ENCODE assay signal across 8 mouse cellular contexts in genomic region chr14:40791606-40792005, GRCm38 (mm10).
DNase-seq lines count a peak whose midpoint lies in the region; ATAC-seq lines count a peak whose summit lies in the region.

No protein-coding gene starts in this region.

- no peak overlapping the region for H3K9ac ChIP-seq in embryonic facial prominence, embryonic 12.5 days
- no peak overlapping the region for H3K9ac ChIP-seq in hindbrain, embryonic 15.5 days
- H3K9ac ChIP-seq in midbrain, embryonic 16.5 days (ENCODE audit: low read depth, low read length), result no peak overlapping the region

- no peaks in the 10 kb centered on the region for H3K27me3 ChIP-seq in embryonic facial prominence, embryonic 12.5 days
- H3K27me3 ChIP-seq in hindbrain, embryonic 15.5 days, result no peaks in the 10 kb centered on the region
- no peaks in the 10 kb centered on the region for H3K27me3 ChIP-seq in midbrain, embryonic 16.5 days (ENCODE audit: control insufficient read depth, insufficient read depth, low read depth, low read length)

- peak; percentile 60; the same call in 1 of the 2 replicates for ATAC-seq in embryonic facial prominence, embryonic 12.5 days (ENCODE audit: insufficient number of reproducible peaks, insufficient read depth, low FRiP score, low TSS enrichment)
- peak; percentile 65 for ATAC-seq in hindbrain, embryonic 15.5 days (ENCODE audit: low FRiP score, low read depth)
- ATAC-seq in midbrain, embryonic 16.5 days, result 0 out of 2 replicates have a peak, but pooled peaks have one; percentile 48
- no peak for ATAC-seq in erythroid progenitor cell, adult 5-6 weeks (replicated peaks; ENCODE audit: low FRiP score, poor library complexity, severe bottlenecking)

- H3K4me2 ChIP-seq in embryonic facial prominence, embryonic 12.5 days (replicated peaks), result no peak overlapping the region
- H3K4me2 ChIP-seq in hindbrain, embryonic 15.5 days, result no peak overlapping the region
- H3K4me2 ChIP-seq in midbrain, embryonic 16.5 days (ENCODE audit: low read length), result no peak overlapping the region

- H3K4me1 ChIP-seq in embryonic facial prominence, embryonic 12.5 days, result no peaks in the 10 kb centered on the region
- no peaks in the 10 kb centered on the region for H3K4me1 ChIP-seq in hindbrain, embryonic 15.5 days (replicated peaks)
- H3K4me1 ChIP-seq in midbrain, embryonic 16.5 days (ENCODE audit: control insufficient read depth, insufficient read depth, low read length), result no peaks in the 10 kb centered on the region

- WGBS in embryonic facial prominence, embryonic 12.5 days, result 54% methylated on average over 1 of the region's 1 CpGs
- 53% methylated on average over 1 of the region's 1 CpGs for WGBS in hindbrain, embryonic 15.5 days
- WGBS in midbrain, embryonic 16.5 days, result 65% methylated on average over 1 of the region's 1 CpGs

- peak; percentile 38 for DNase-seq in ovary, postnatal 36 days (ENCODE audit: low spot score)
- no peak for DNase-seq in ovary, postnatal 10 days (ENCODE audit: low spot score)
- peak; percentile 36 to 44 for DNase-seq in adrenal gland, adult 18-20 months (ENCODE audit: low spot score in 2 of 2)
- peak; percentile 69 for DNase-seq in left cerebral cortex, adult 18-20 months (ENCODE audit: low spot score in 2 of 2)

- no peak overlapping the region for H3K27ac ChIP-seq in embryonic facial prominence, embryonic 12.5 days
- H3K27ac ChIP-seq in hindbrain, embryonic 15.5 days (replicated peaks), result no peak overlapping the region
- H3K27ac ChIP-seq in midbrain, embryonic 16.5 days (ENCODE audit: low read length), result no peak overlapping the region

- H3K4me3 ChIP-seq in embryonic facial prominence, embryonic 12.5 days, result no peak overlapping the region
- no peak overlapping the region for H3K4me3 ChIP-seq in hindbrain, embryonic 15.5 days
- H3K4me3 ChIP-seq in midbrain, embryonic 16.5 days (ENCODE audit: low read depth, low read length), result no peak overlapping the region

- no peaks in the 10 kb centered on the region for H3K9me3 ChIP-seq in embryonic facial prominence, embryonic 12.5 days
- H3K9me3 ChIP-seq in hindbrain, embryonic 15.5 days, result no peaks in the 10 kb centered on the region
- H3K9me3 ChIP-seq in midbrain, embryonic 16.5 days (replicated peaks; ENCODE audit: control insufficient read depth, low read length, poor library complexity, severe bottlenecking), result no peaks in the 10 kb centered on the region

- no peaks in the 10 kb centered on the region for H3K36me3 ChIP-seq in embryonic facial prominence, embryonic 12.5 days
- H3K36me3 ChIP-seq in hindbrain, embryonic 15.5 days, result no peaks in the 10 kb centered on the region
- H3K36me3 ChIP-seq in midbrain, embryonic 16.5 days (ENCODE audit: control insufficient read depth, insufficient read depth, low read length), result no peaks in the 10 kb centered on the region
